Comparison of ENCODE assay signal across 9 mouse cellular contexts in genomic region chr13:104139369-104140209, GRCm38 (mm10). TPM values are rescaled to one million over a fixed set of nuclear protein-coding genes. Genes with fewer than 3 reads are reported as not detected.
DNase-seq lines count a peak whose midpoint lies in the region; ATAC-seq and TF ChIP-seq lines count a peak whose summit lies in the region.
"Had no signal": no experiment of that assay in that cellular context is flagged by ENCODE, and none has a peak within 500 bp of the region (broad histone marks: within the 10 kb centered on the region; RNA-seq: fewer than 3 reads in every experiment).

No protein-coding gene starts in this region.

- no peak overlapping the region for H3K4me2 ChIP-seq in embryonic facial prominence, embryonic 13.5 days
- H3K4me2 ChIP-seq in kidney, embryonic 14.5 days (replicated peaks; ENCODE audit: low read depth, low read length), result no peak overlapping the region
- H3K4me2 ChIP-seq: embryonic facial prominence, embryonic 12.5 days had no signal

- 0 out of 2 replicates have a peak, but pooled peaks have one; percentile 35 for TF ChIP-seq POLR2A in heart, adult 2 months (IDR thresholded peaks at IDR 0.05; ENCODE audit: insufficient read depth, low read depth, low read length)
- no peak for TF ChIP-seq POLR2A in liver, adult 2 months (IDR thresholded peaks at IDR 0.05; ENCODE audit: extremely low read depth, insufficient read depth, low read length)

- H3K4me3 ChIP-seq in embryonic facial prominence, embryonic 13.5 days, result no peak overlapping the region
- H3K4me3 ChIP-seq in heart, adult 2 months, result peak overlapping the region; percentile 30; the same call in 1 of the 2 replicates
- no peak overlapping the region for H3K4me3 ChIP-seq in kidney, embryonic 14.5 days (ENCODE audit: low read length)
- H3K4me3 ChIP-seq in liver, adult 2 months (ENCODE audit: insufficient read depth, low read depth, low read length), result no peak overlapping the region
- H3K4me3 ChIP-seq: embryonic facial prominence, embryonic 12.5 days had no signal

- peak; percentile 93 for TF ChIP-seq CTCF in heart, adult 2 months (IDR thresholded peaks at IDR 0.05)
- peak; percentile 82 for TF ChIP-seq CTCF in liver, adult 2 months (IDR thresholded peaks at IDR 0.05; ENCODE audit: low read depth, low read length)

- intact Hi-C loops in heart, adult 2 months (cut with DNase I), result no loop called here

- H3K79me2 ChIP-seq in heart, adult 2 months (replicated peaks; ENCODE audit: control insufficient read depth, insufficient read depth, low read length), result no peaks in the 10 kb centered on the region
- H3K79me2 ChIP-seq in liver, adult 2 months (ENCODE audit: control insufficient read depth, insufficient read depth, low read length), result no peaks in the 10 kb centered on the region

- TF ChIP-seq EP300 in heart, adult 2 months (IDR thresholded peaks at IDR 0.05; ENCODE audit: insufficient read depth, low read depth, low read length), result 0 out of 2 replicates have a peak, but pooled peaks have one; percentile 39

- H3K4me1 ChIP-seq in embryonic facial prominence, embryonic 13.5 days, result 0 out of 2 replicates have a peak, but pooled peaks cover 3% of the 10 kb centered on the region
- H3K4me1 ChIP-seq in heart, adult 2 months (ENCODE audit: control insufficient read depth, insufficient read depth, low read length), result no peaks in the 10 kb centered on the region
- no peaks in the 10 kb centered on the region for H3K4me1 ChIP-seq in kidney, embryonic 14.5 days (ENCODE audit: control insufficient read depth, insufficient read depth, low read length)
- no peaks in the 10 kb centered on the region for H3K4me1 ChIP-seq in liver, adult 2 months (ENCODE audit: control insufficient read depth, insufficient read depth, low read length)
- H3K4me1 ChIP-seq: embryonic facial prominence, embryonic 12.5 days had no signal

- H3K27me3 ChIP-seq in embryonic facial prominence, embryonic 13.5 days, result no peaks in the 10 kb centered on the region
- H3K27me3 ChIP-seq in heart, adult 2 months (ENCODE audit: control insufficient read depth, insufficient read depth, low read length), result no peaks in the 10 kb centered on the region
- H3K27me3 ChIP-seq in kidney, embryonic 14.5 days (ENCODE audit: control insufficient read depth, insufficient read depth, low read length), result no peaks in the 10 kb centered on the region
- H3K27me3 ChIP-seq in liver, adult 2 months (ENCODE audit: control insufficient read depth, insufficient read depth, low read length), result no peaks in the 10 kb centered on the region
- H3K27me3 ChIP-seq in splenic B cell, adult 2 months (ENCODE audit: control insufficient read depth, insufficient read depth, low read length, poor library complexity, severe bottlenecking), result no peaks in the 10 kb centered on the region
- H3K27me3 ChIP-seq: embryonic facial prominence, embryonic 12.5 days had no signal

- no peak overlapping the region for H3K27ac ChIP-seq in embryonic facial prominence, embryonic 13.5 days
- H3K27ac ChIP-seq in heart, adult 2 months, result no peak overlapping the region; the same call in 1 of the 2 replicates
- no peak overlapping the region for H3K27ac ChIP-seq in kidney, embryonic 14.5 days (ENCODE audit: low read depth, low read length)
- H3K27ac ChIP-seq in liver, adult 2 months (replicated peaks; ENCODE audit: insufficient read depth, low read depth, low read length), result no peak overlapping the region
- H3K27ac ChIP-seq: embryonic facial prominence, embryonic 12.5 days had no signal

- WGBS in embryonic facial prominence, embryonic 13.5 days, result 41% methylated on average over 13 of the region's 13 CpGs
- WGBS in heart, adult 2 months, result 35% methylated on average over 13 of the region's 13 CpGs
- 43% methylated on average over 13 of the region's 13 CpGs for WGBS in kidney, embryonic 14.5 days
- WGBS in liver, adult 2 months, result 38% methylated on average over 13 of the region's 13 CpGs

- ATAC-seq in embryonic facial prominence, embryonic 13.5 days (ENCODE audit: insufficient number of reproducible peaks, insufficient read depth, low FRiP score, low TSS enrichment, low read depth), result peak; percentile 26; the same call in 1 of the 2 replicates
- 0 out of 2 replicates have a peak, but pooled peaks have one; percentile 32 for ATAC-seq in kidney, embryonic 14.5 days (ENCODE audit: low FRiP score, low TSS enrichment)

- no peak overlapping the region for H3K9ac ChIP-seq in embryonic facial prominence, embryonic 13.5 days
- H3K9ac ChIP-seq in heart, adult 2 months (ENCODE audit: low read depth, low read length), result no peak overlapping the region
- no peak overlapping the region for H3K9ac ChIP-seq in kidney, embryonic 14.5 days (ENCODE audit: low read depth, low read length)
- H3K9ac ChIP-seq in liver, adult 2 months (ENCODE audit: low read depth, low read length), result no peak overlapping the region
- H3K9ac ChIP-seq: embryonic facial prominence, embryonic 12.5 days had no signal

- no peaks in the 10 kb centered on the region for H3K9me3 ChIP-seq in embryonic facial prominence, embryonic 13.5 days
- no peaks in the 10 kb centered on the region for H3K9me3 ChIP-seq in kidney, embryonic 14.5 days (ENCODE audit: control insufficient read depth, low read length)
- H3K9me3 ChIP-seq: embryonic facial prominence, embryonic 12.5 days had no signal

- peak; percentile 83 for DNase-seq in A20 (ENCODE audit: low read depth, low spot score)
- DNase-seq in adrenal gland, postnatal 36 days, result peak; percentile 78 to 84
- DNase-seq in heart, adult 2 months, result peak; percentile 68 to 76
- peak; percentile 63 for DNase-seq in liver, adult 2 months (ENCODE audit: extremely low read depth, low read depth, low spot score)
- DNase-seq in naive thymus-derived CD4-positive, alpha-beta T cell, adult 2 months (ENCODE audit: low read depth), result peak; percentile 90
- DNase-seq in splenic B cell, adult 2 months (ENCODE audit: low read depth, low spot score), result peak; percentile 88

- peaks cover 58% of the 10 kb centered on the region for H3K36me3 ChIP-seq in embryonic facial prominence, embryonic 13.5 days
- H3K36me3 ChIP-seq in heart, adult 2 months (ENCODE audit: control insufficient read depth, insufficient read depth, low read length), result no peaks in the 10 kb centered on the region
- H3K36me3 ChIP-seq in kidney, embryonic 14.5 days (ENCODE audit: control insufficient read depth, insufficient read depth, low read length), result peaks cover 29% of the 10 kb centered on the region
- H3K36me3 ChIP-seq in liver, adult 2 months (ENCODE audit: control insufficient read depth, insufficient read depth, low read length), result peaks cover 22% of the 10 kb centered on the region
- H3K36me3 ChIP-seq in splenic B cell, adult 2 months (ENCODE audit: control insufficient read depth, insufficient read depth, low read length, poor library complexity, severe bottlenecking), result peaks cover 4% of the 10 kb centered on the region

RNA-seq across cellular contexts. Expression of gene Sgtb, which starts 30.0 kb away (rescaled TPM):
- total RNA-seq in adrenal gland, postnatal 36 days (2021), result 10 to 100 TPM in 1 of 2 experiments, 1 to 10 TPM in 1; 5.3 to 20.0 TPM
- 8.9 and 10.9 TPM in 2 replicates for polyA plus RNA-seq in embryonic facial prominence, embryonic 13.5 days (2015; fragmentation: Nextera tagmentation; extraction: Ambion mirVana)
- under 1 TPM; 0.57 to 0.99 TPM for total RNA-seq in heart, adult 2 months (2021)
- 0.39 and 0.70 TPM in 2 replicates for polyA plus RNA-seq in heart, adult 2 months (2012; rRNA removed)
- polyA plus RNA-seq in kidney, embryonic 14.5 days (2014; fragmentation: Nextera tagmentation; extraction: Ambion mirVana), result 3.2 and 6.1 TPM in 2 replicates
- 2.1 and 3.2 TPM in 2 replicates for total RNA-seq in liver, adult 2 months (2014; rRNA removed)
- 0.34 and 0.51 TPM in 2 replicates for polyA plus RNA-seq in liver, adult 2 months (2012; rRNA removed)

RNA-seq across cellular contexts. Expression of gene Nln, which starts 30.2 kb away (rescaled TPM):
- 10 to 100 TPM; 20.0 to 21.0 TPM for total RNA-seq in adrenal gland, postnatal 36 days (2021)
- 13.0 and 14.6 TPM in 2 replicates for polyA plus RNA-seq in embryonic facial prominence, embryonic 13.5 days (2015; fragmentation: Nextera tagmentation; extraction: Ambion mirVana)
- total RNA-seq in heart, adult 2 months (2021), result 10 to 100 TPM in 1 of 2 experiments, 1 to 10 TPM in 1; 8.8 to 11.0 TPM
- 4.5 and 5.3 TPM in 2 replicates for polyA plus RNA-seq in heart, adult 2 months (2012; rRNA removed)
- 13.9 and 21.5 TPM in 2 replicates for polyA plus RNA-seq in kidney, embryonic 14.5 days (2014; fragmentation: Nextera tagmentation; extraction: Ambion mirVana)
- total RNA-seq in liver, adult 2 months (2014; rRNA removed), result 33.9 and 39.0 TPM in 2 replicates
- polyA plus RNA-seq in liver, adult 2 months (2012; rRNA removed), result 9.1 and 9.8 TPM in 2 replicates

RNA-seq across cellular contexts. Expression of gene Trappc13, which starts 38.7 kb away (rescaled TPM):
- 10 to 100 TPM; 62.3 to 66.2 TPM for total RNA-seq in adrenal gland, postnatal 36 days (2021)
- 64.5 and 67.9 TPM in 2 replicates for polyA plus RNA-seq in embryonic facial prominence, embryonic 13.5 days (2015; fragmentation: Nextera tagmentation; extraction: Ambion mirVana)
- 10 to 100 TPM; 34.3 to 38.1 TPM for total RNA-seq in heart, adult 2 months (2021)
- 7.9 and 15.2 TPM in 2 replicates for polyA plus RNA-seq in heart, adult 2 months (2012; rRNA removed)
- 65.4 and 65.5 TPM in 2 replicates for polyA plus RNA-seq in kidney, embryonic 14.5 days (2014; fragmentation: Nextera tagmentation; extraction: Ambion mirVana)
- 23.6 and 26.3 TPM in 2 replicates for total RNA-seq in liver, adult 2 months (2014; rRNA removed)
- polyA plus RNA-seq in liver, adult 2 months (2012; rRNA removed), result 4.6 and 6.3 TPM in 2 replicates

RNA-seq across cellular contexts. Expression of gene Trim23, which starts 39.0 kb away (rescaled TPM):
- total RNA-seq in adrenal gland, postnatal 36 days (2021), result 10 to 100 TPM; 18.0 to 24.4 TPM
- 21.5 and 22.4 TPM in 2 replicates for polyA plus RNA-seq in embryonic facial prominence, embryonic 13.5 days (2015; fragmentation: Nextera tagmentation; extraction: Ambion mirVana)
- total RNA-seq in heart, adult 2 months (2021), result 10 to 100 TPM; 20.4 to 22.3 TPM
- 3.9 and 8.1 TPM in 2 replicates for polyA plus RNA-seq in heart, adult 2 months (2012; rRNA removed)
- 16.1 and 23.1 TPM in 2 replicates for polyA plus RNA-seq in kidney, embryonic 14.5 days (2014; fragmentation: Nextera tagmentation; extraction: Ambion mirVana)
- 14.4 and 19.5 TPM in 2 replicates for total RNA-seq in liver, adult 2 months (2014; rRNA removed)
- polyA plus RNA-seq in liver, adult 2 months (2012; rRNA removed), result 1.3 and 1.7 TPM in 2 replicates
